Mouse (Mus musculus) monocyte, adult 5-6 weeks (primary cell): ENCODE data around the gene Rasa2. TPM values are rescaled to one million over a fixed set of nuclear protein-coding genes. Genes with fewer than 3 reads are reported as not detected.
"Not testable (repeated sequence)": the region's sequence is repeated elsewhere in the genome, so short reads cannot be mapped to it uniquely, and the experiment has no call there.

Experiments
- ATAC-seq: fragments of 153-309, 156-312 bp; replicated peaks from 2 replicates; pipeline ENCODE4 v1.8.0; 2017; ENCODE audit warnings: mild to moderate bottlenecking; ENCODE audit not compliant: low TSS enrichment, insufficient number of reproducible peaks, severe bottlenecking, poor library complexity, low FRiP score
- total RNA-seq: library from RNA; stranded (forward); fragments of 200-1000, 200-491, 200-594 nt; gene quantifications from 3 replicates; pipeline ENCODE4 v1.2.3, GENCODE M21; 2017

The Rasa2 gene
- total RNA-seq, 1 experiment from 2014 or later, result 38.8 TPM

- ATAC-seq, result no peak
These were observed 92.5 kb downstream of the Rasa2 start for GRCm38 (mm10) chr9:96538916-96539315.

- ATAC-seq, result no peak
These were observed 93.8 kb downstream of the Rasa2 start for GRCm38 (mm10) chr9:96537615-96537919.

DNA sequence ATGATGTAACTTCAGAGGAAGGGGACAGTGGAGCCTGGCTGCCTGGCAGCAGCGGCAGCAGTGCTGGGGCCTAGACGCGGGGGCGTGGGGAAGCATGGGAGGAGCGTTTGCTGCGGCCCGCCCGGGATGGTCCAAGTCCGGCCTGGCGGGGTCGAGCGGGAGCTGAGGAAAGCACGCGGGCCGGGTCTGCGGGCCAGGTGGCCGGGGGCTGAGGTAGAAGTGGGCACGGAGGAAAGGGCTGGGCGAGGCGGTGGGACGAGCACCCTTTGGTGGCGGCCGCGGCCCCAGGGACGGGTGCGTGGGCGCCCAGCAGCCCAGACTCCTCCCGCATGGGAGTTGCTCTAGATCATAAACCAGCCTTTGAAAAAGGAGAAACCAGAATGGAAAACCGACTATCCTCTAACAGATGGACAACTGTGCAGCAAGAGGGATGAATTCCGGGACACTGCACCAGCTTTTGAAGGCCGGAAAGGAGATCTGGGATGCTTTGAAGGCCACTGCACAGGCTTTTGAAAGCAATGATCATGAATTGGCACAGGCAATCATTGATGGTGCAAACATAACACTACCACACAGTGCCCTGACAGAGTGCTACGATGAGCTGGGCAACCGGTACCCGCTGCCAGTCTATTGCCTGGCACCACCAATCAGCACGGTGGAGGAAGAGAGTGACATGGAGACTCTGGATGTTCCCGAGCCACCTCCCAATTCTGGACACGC, 94.4 kb downstream of the Rasa2 start:
- ATAC-seq, result 0 out of 2 replicates have a peak, but pooled peaks have one; percentile 27

DNA sequence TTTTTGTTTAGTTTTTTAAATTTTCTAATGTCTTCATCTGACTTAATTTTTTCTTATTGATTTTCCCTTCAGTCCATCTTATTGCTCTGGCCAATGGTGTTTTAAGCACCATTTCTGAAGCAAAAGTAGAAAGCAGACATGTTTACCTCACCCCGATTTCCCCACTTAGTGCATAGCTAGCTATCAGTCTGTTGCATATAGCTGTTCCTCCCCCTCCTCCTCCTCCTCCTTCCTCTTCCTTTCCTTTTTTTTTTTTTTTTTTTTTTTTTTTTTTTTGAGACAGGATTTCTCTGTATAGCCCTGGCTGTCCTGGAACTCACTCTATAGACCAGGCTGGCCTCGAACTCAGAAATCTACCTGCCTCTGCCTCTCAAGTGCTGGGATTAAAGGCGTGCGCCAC, 95.3 kb downstream of the Rasa2 start:
- not testable (repeated sequence) for ATAC-seq

DNA sequence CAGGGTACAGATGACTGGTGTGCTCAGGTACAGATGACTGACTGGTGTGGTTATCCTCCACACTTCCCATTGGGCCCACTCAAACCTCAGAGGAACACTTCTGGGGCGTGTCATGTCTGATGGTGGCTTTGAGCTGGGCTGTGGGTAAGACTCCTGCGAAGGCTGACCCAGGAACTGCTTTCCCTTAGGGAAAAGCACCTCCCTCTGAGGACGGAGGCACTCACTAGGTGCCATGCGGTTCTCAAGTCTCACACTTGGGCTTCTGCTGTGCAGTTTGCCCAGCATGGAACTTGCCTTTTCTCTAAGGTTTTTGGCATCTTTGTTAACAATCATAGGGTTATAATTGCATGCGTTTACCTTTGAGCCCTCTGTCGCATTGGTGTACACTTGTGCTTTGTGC, 96.0 kb downstream of the Rasa2 start:
- 0 out of 2 replicates have a peak, but pooled peaks have one; percentile 15 for ATAC-seq

- no peak for ATAC-seq
These were observed 97.2 kb downstream of the Rasa2 start for GRCm38 (mm10) chr9:96534256-96534655.

- ATAC-seq, result no peak
These were observed 97.9 kb downstream of the Rasa2 start for GRCm38 (mm10) chr9:96533476-96533875.

GRCm38 (mm10) chr9:96532531-96532930, 98.9 kb downstream of the Rasa2 start:
- ATAC-seq, result no peak

DNA sequence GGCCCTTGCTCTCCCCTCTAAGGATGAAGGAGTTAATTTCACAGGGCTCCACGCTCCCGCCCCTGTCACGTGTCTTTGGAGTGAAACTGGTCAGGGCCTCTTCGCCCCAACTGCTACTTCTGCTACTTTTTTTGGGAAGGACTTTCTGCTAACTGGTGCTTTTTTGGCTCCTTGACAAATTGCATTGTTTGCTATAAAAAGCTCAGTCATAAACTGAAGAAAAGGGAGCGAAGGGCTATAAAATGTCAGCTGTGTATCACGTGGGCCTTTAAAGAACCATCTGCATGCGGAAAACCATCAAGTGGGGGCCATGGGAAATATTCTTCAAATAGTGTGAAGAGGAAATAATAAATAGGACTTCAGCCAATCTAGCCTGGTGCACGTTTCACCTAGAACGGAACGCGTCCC, 100.7 kb downstream of the Rasa2 start:
- no peak for ATAC-seq

DNA sequence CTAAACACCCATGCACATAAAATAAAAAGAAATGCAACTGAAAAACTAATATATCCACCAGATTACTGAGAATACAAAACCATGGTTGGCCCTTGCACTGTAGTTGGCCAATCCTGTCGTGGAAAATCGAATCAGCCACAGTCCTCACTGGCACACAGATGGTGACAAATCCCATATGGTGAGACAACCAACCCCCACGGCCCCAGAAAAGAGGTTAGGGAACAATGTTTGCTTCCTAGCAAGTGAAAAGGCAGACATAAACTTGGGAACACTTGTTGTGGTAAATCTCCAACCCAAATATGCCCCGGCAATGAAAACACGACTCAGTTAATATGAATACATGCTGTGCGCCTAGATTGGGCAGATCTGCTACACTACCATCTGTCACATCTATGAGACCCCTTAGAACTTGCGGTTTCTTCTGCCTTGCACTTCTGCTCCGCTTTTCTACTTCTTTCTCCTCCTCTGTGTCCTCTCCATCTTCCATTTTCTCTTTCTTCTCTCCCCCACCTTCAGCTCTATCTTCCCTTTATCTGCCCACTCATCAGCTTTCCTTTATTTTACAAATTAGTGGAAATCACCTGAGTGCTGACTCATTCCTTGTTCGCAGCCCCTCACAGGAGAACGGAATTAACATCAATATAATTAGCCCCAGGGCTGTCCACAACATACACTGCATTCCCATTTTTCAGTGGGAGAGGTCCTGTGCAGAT, 101.3 kb downstream of the Rasa2 start:
- ATAC-seq, result no peak

DNA sequence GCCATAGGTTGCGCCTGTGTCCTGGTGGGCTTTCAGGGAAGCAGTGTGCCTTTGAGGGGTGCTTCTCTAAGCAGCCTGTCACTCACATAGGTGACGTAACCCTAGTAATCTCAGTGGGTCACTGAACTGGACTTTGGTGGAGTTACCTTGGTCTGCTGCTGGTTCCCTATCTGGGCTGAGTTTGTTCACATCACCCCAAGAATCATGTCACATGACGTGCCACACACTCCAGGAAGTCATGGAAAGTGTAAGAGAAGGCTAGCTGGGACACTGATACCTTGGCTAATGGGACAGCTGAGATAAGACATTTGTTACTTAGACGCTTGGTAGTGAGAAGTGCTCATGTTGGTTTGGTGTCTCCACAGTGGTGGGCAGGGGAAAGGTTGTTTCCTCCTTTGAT, 105.4 kb downstream of the Rasa2 start:
- no peak for ATAC-seq

DNA sequence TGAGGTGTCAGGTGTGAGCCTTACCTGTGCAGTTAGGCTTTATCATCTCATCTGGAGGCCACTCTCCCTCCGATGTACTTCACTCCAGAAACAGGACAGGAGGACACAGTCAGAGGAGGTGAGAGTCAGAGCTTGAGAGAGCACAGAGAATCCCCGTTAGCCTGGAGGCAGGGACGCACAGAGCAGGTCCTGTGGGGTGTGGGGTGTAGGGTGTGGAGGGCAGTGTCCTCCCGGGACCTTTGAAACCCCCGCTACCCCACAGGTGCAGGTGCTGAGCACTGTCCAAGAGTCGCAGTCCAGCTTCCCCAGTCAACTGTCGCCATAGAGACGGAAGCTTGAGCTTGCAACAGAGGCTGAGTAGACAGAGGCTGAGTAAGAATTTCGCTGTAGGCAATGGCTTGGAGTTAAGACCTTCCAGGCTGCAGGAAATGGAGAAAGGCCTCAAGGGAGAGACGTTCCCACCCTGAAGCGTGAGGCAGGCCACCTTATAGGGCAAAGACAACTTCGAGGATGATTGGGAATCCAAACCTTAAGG, 106.4 kb downstream of the Rasa2 start, which contains the start of gene Gm28729:
TSS of gene Gm28729 (minus strand) at position 293 of the 535 bp plus-strand sequence.
- ATAC-seq, result no peak

- no peak for ATAC-seq
These were observed 108.3 kb downstream of the Rasa2 start for GRCm38 (mm10) chr9:96523148-96523547.

DNA sequence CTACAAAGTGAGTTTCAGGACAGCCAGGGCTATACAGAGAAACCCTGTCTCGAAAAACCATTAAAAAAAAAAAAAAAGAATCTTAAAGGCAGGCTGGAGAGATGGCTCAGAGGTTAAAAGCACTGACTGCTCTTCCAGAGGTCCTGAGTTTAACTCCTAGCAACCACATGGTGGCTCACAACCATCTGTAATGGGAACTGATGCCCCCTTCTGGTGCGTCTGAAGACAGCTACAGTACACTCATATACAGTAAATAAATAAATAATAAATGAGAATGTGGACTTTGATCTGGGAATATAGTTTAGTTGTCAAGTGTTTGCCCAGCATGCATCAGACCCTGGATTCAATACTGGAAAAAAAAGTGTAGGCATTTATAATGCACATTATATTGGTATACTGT, 109.8 kb downstream of the Rasa2 start:
- ATAC-seq, result not testable (repeated sequence)

- ATAC-seq, result 0 out of 2 replicates have a peak, but pooled peaks have one; percentile 61
These were observed 114.0 kb downstream of the Rasa2 start for GRCm38 (mm10) chr9:96517429-96517828.

DNA sequence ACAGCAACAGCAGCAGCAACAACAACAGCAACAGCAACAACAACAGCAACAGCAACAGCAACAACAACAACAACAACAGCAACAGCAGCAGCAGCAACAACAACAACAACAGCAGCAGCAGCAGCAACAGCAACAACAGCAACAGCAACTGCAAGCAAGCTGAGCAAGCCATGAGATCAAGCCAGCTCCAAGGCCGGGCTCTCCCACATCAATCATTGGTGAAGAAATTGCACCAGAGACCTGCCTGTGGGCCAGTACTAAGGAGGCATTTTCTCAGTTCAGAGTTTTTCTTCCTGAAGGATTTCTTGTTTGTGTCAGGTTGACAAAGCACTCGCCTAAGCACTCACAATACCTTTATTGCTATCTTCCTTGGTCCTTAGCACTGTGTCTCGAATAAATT, 114.6 kb downstream of the Rasa2 start:
- ATAC-seq, result no peak

- no peak for ATAC-seq
These were observed 115.7 kb downstream of the Rasa2 start for GRCm38 (mm10) chr9:96515737-96516136.

DNA sequence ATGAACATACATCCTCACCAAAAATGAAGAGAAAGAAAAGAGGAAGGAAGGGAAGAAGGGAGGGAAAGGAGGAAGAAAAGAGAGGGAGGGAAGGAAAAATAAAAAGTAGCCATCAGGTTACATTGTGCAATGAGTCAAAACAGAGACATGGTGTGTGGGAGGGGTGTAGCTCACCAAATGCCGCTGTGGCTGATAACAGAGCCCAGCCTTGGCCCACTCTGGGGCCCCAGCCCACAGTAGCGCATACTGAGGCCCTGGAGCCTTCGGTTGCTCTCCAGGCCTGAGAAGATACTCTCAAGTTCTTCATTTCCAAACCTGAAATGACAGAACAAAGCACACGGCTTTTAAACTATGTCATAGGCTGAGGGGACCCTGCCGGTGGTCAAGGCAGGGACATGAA, 117.1 kb downstream of the Rasa2 start:
- ATAC-seq, result no peak

- no peak for ATAC-seq
These were observed 125.4 kb downstream of the Rasa2 start for GRCm38 (mm10) chr9:96506011-96506498.

- no peak for ATAC-seq
These were observed 126.3 kb downstream of the Rasa2 start for GRCm38 (mm10) chr9:96505156-96505555.
